Mouse (Mus musculus) cerebellum, postnatal 4 days (tissue): Measurements from ENCODE around the gene Rest.

ENCODE experiments used
- DNase-seq, 2 experiments: peaks; one replicate each; pipeline ENCODE4 v3.0.0; 2022; ENCODE audit warnings: low spot score in 2 of 2, mixed read lengths in 1 of 2

Gene Rest

GRCm38 (mm10) chr5:77265671-77266065, 377 bp downstream of the Rest start:
- DNase-seq: peak; percentile 37 to 42

GRCm38 (mm10) chr5:77266066-77266885, 985 bp downstream of the Rest start:
- peak in 1 of 2 experiments; percentile 32 for DNase-seq

GRCm38 (mm10) chr5:77266886-77267401, 1.7 kb downstream of the Rest start:
- DNase-seq: no peak

GRCm38 (mm10) chr5:77267441-77267840, 2.1 kb downstream of the Rest start:
- no peak for DNase-seq

GRCm38 (mm10) chr5:77267957-77268624, 2.8 kb downstream of the Rest start:
- no peak for DNase-seq

GRCm38 (mm10) chr5:77269399-77269798, 4.1 kb downstream of the Rest start:
- no peak for DNase-seq

- DNase-seq: no peak
Observed at GRCm38 (mm10) chr5:77273151-77273550, 7.9 kb downstream of the Rest start.

- peak in 1 of 2 experiments; percentile 46 for DNase-seq
Observed at GRCm38 (mm10) chr5:77275950-77276349, 10.7 kb downstream of the Rest start.

- no peak for DNase-seq
Observed at GRCm38 (mm10) chr5:77277204-77277603, 11.9 kb downstream of the Rest start.

- no peak for DNase-seq
Observed at GRCm38 (mm10) chr5:77281518-77282174, 16.4 kb downstream of the Rest start.

- DNase-seq: peak in 1 of 2 experiments; percentile 23
Observed at GRCm38 (mm10) chr5:77282242-77282641, 17.0 kb downstream of the Rest start.

- no peak for DNase-seq
Observed at GRCm38 (mm10) chr5:77285685-77286084, 20.4 kb downstream of the Rest start.

- DNase-seq: no peak
Observed at GRCm38 (mm10) chr5:77286904-77287303, 21.6 kb downstream of the Rest start.

GRCm38 (mm10) chr5:77287901-77288300, 22.6 kb downstream of the Rest start:
- DNase-seq: no peak

GRCm38 (mm10) chr5:77289686-77290085, 24.4 kb downstream of the Rest start:
- no peak for DNase-seq

- DNase-seq: no peak
Observed at GRCm38 (mm10) chr5:77290606-77291005, 25.3 kb downstream of the Rest start.

GRCm38 (mm10) chr5:77292803-77293522, 27.7 kb downstream of the Rest start:
- no peak for DNase-seq

- DNase-seq: no peak
Observed at GRCm38 (mm10) chr5:77299486-77299885, 34.2 kb downstream of the Rest start.

GRCm38 (mm10) chr5:77301296-77301903, 36.1 kb downstream of the Rest start:
- no peak for DNase-seq

GRCm38 (mm10) chr5:77307821-77308553, 42.7 kb downstream of the Rest start:
- DNase-seq: no peak
